Mouse (Mus musculus): ENCODE results near the gene Slain2.

DNA sequence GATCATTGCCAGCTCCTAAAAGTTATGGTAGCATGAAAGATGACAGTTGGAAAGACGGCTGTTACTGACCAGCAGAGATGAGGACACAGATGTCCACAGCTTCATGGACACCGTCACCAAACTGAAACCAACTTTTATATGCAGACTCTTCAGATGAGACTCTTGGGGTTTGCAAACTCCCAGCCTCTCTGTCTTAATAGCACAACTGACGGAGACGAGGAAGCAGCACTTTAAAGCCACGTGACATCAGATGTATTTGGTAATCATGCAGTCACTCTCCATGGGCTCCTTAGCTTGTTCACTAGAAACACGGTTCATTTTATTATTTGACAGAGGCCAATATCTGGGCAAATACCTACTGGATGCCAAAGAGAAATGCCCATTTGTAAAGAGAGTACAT lies 61.9 kb downstream of the Slain2 start:
- no peak for TF ChIP-seq POLR2A (IDR thresholded peaks at IDR 0.05; ENCODE audit: insufficient read length, low read depth)
- TF ChIP-seq TCF12 (IDR thresholded peaks at IDR 0.05; ENCODE audit: insufficient read depth, poor library complexity, severe bottlenecking), result no peak
- no peak for TF ChIP-seq MYOG (IDR thresholded peaks at IDR 0.05; ENCODE audit: control insufficient read depth in 1 of 3, insufficient read depth in 1 of 3, insufficient read length in 2 of 3, low read depth in 2 of 3)
- TF ChIP-seq MAX (IDR thresholded peaks at IDR 0.05; ENCODE audit: low read depth), result no peak
- TF ChIP-seq SRF (IDR thresholded peaks at IDR 0.05; ENCODE audit: control insufficient read depth, insufficient read length, low read depth), result no peak
- no peak for TF ChIP-seq USF1 (IDR thresholded peaks at IDR 0.05; ENCODE audit: low read depth)
- no peak for TF ChIP-seq MYOD1 (IDR thresholded peaks at IDR 0.05; ENCODE audit: control insufficient read depth in 1 of 3, insufficient read length in 2 of 3, low read depth in 2 of 3)
- no peak for TF ChIP-seq E2F4 (IDR thresholded peaks at IDR 0.05; ENCODE audit: insufficient read depth)

All from myocyte (in vitro differentiated cells).